Mouse (Mus musculus) forebrain, embryonic 12.5 days (tissue): ENCODE data around the gene Cd81. TPM values are rescaled to one million over a fixed set of nuclear protein-coding genes. Genes with fewer than 3 reads are reported as not detected.

ENCODE experiments used
- ATAC-seq: fragments of 200-750 bp; cut with Nextera tagmentation; 2 replicates; pipeline ENCODE4 v1.8.0; 2017; ENCODE audit warnings: moderate TSS enrichment; ENCODE audit not compliant: low FRiP score
- H3K27ac ChIP-seq: fragments of 300-500 bp; sonication (generic); 2 replicates; pipeline ENCODE4 v1.5.1; 2016; ENCODE audit warnings: mild to moderate bottlenecking
- H3K27me3 ChIP-seq: fragments of 300-500 bp; sonication (generic); 2 replicates; pipeline ENCODE4 v1.6.1; 2016; ENCODE audit warnings: mild to moderate bottlenecking
- H3K36me3 ChIP-seq: fragments of 300-500 bp; sonication (generic); replicated peaks from 2 replicates; pipeline ENCODE4 v1.6.1; 2016; ENCODE audit warnings: mild to moderate bottlenecking
- H3K4me1 ChIP-seq: fragments of 300-500 bp; sonication (generic); 2 replicates; pipeline ENCODE4 v1.6.1; 2016
- H3K4me2 ChIP-seq: fragments of 300-500 bp; sonication (generic); 2 replicates; pipeline ENCODE4 v1.6.1; 2016; ENCODE audit warnings: mild to moderate bottlenecking, moderate library complexity
- H3K4me3 ChIP-seq: fragments of 300-500 bp; sonication (generic); replicated peaks from 2 replicates; pipeline ENCODE4 v1.5.1; 2016; ENCODE audit warnings: mild to moderate bottlenecking
- H3K9ac ChIP-seq: fragments of 300-500 bp; sonication (generic); 2 replicates; pipeline ENCODE4 v1.6.1; 2016; ENCODE audit warnings: mild to moderate bottlenecking
- H3K9me3 ChIP-seq: fragments of 300-500 bp; sonication (generic); 2 replicates; pipeline ENCODE4 v1.6.1; 2016
- WGBS: fragments of 180-500 bp; shearing (Covaris S2); methylation state at CpG from one replicate; pipeline ENCODE4 v1.1.7; 2016; 5-methylcytosine and 5-hydroxymethylcytosine counted together
- polyA plus RNA-seq: library from polyadenylated mRNA; unstranded; fragments of >200 nt; fragmentation: Nextera tagmentation; extraction: Ambion mirVana; gene quantifications from 2 replicates; pipeline ENCODE4 v1.2.1, GENCODE M21; 2016

The Cd81 gene
- polyA plus RNA-seq, 1 experiment from 2014 or later = 205 TPM

DNA sequence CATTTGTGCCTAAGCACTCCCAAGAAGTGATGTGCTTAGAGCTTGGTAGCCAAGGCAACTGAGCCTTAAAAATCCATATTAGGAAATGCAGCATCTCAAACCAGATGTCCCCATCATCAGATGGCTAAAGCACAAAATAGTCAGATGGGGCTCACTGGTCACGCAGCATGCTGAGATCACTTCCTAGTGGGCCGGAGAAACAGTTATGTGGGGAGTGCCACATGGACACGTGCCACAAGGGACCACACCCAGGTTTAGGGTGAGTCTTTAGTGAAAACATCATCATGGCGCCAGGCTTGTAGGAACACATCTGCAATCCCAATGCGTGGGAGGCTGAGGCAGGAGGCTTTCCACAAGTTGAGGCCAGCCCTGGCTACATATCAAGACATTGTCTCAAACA lies 64.0 kb downstream of the Cd81 start:
- Histone ChIP-seq H3K9ac (no peak overlapping the region), H3K36me3 (no peaks in the 10 kb centered on the region), H3K27me3 (0 out of 2 replicates have a peak, but pooled peaks cover 7% of the 10 kb centered on the region), H3K4me3 (no peak overlapping the region), H3K9me3 (peaks cover 8% of the 10 kb centered on the region; the same call in 1 of the 2 replicates), H3K4me1 (0 out of 2 replicates have a peak, but pooled peaks cover 4% of the 10 kb centered on the region), H3K27ac (no peak overlapping the region), H3K4me2 (no peak overlapping the region)
- 87% methylated on average over 5 of the region's 5 CpGs for WGBS
- no peak for ATAC-seq

Other genes starting within 250 kb of the Cd81 start
- gene Th, start 121.6 kb upstream of the Cd81 start, polyA plus RNA-seq = 13.9 and 17.8 TPM in 2 replicates
- 0.17 and 0.40 TPM in 2 replicates for gene Ascl2, start 83.5 kb upstream of the Cd81 start, polyA plus RNA-seq
- gene Tspan32, start 47.7 kb upstream of the Cd81 start, polyA plus RNA-seq = 1.3 and 1.5 TPM in 2 replicates
- gene Tssc4, start 16.5 kb downstream of the Cd81 start, polyA plus RNA-seq = 106 and 108 TPM in 2 replicates
- gene Trpm5, start 41.9 kb downstream of the Cd81 start, polyA plus RNA-seq = 1.1 and 1.3 TPM in 2 replicates
- 0.87 and 0.94 TPM in 2 replicates for gene Kcnq1, start 53.6 kb downstream of the Cd81 start, polyA plus RNA-seq